Mouse (Mus musculus) heart, embryonic 16.5 days (tissue): ENCODE results near the gene Mcts2. TPM values are rescaled to one million over a fixed set of nuclear protein-coding genes. Genes with fewer than 3 reads are reported as not detected.

Experiments used
- ATAC-seq: fragments of 200-750 bp; cut with Nextera tagmentation; replicated peaks from 2 replicates; pipeline ENCODE4 v1.8.0; 2017; ENCODE audit warnings: moderate number of reproducible peaks; ENCODE audit not compliant: insufficient read depth, low FRiP score; ENCODE audit errors: extremely low read depth
- H3K27ac ChIP-seq: fragments of 300-500 bp; sonication (generic); 2 replicates; pipeline ENCODE4 v1.5.1; 2014; ENCODE audit warnings: mild to moderate bottlenecking, low read length, control low read depth, moderate library complexity
- H3K27me3 ChIP-seq: fragments of 300-500 bp; sonication (generic); 2 replicates; pipeline ENCODE4 v1.6.1; 2014; ENCODE audit warnings: low read length, mixed read lengths; ENCODE audit not compliant: control insufficient read depth, insufficient read depth
- H3K36me3 ChIP-seq: fragments of 300-500 bp; sonication (generic); 2 replicates; pipeline ENCODE4 v1.6.1; 2014; ENCODE audit not compliant: control insufficient read depth, insufficient read depth
- H3K4me1 ChIP-seq: fragments of 300-500 bp; sonication (generic); 2 replicates; pipeline ENCODE4 v1.6.1; 2014; ENCODE audit warnings: low read length, mixed read lengths; ENCODE audit not compliant: control insufficient read depth, insufficient read depth
- H3K4me2 ChIP-seq: fragments of 300-500 bp; sonication (generic); 2 replicates; pipeline ENCODE4 v1.6.1; 2014; ENCODE audit warnings: low read depth, mild to moderate bottlenecking, control low read depth, low read length
- H3K4me3 ChIP-seq: fragments of 300-500 bp; sonication (generic); 2 replicates; pipeline ENCODE4 v1.5.1; 2014; ENCODE audit warnings: mild to moderate bottlenecking, control low read depth, low read length
- H3K9ac ChIP-seq: fragments of 300-500 bp; sonication (generic); 2 replicates; pipeline ENCODE4 v1.6.1; 2014; ENCODE audit warnings: low read length, control low read depth
- H3K9me3 ChIP-seq: fragments of 300-500 bp; sonication (generic); replicated peaks from 2 replicates; pipeline ENCODE4 v1.6.1; 2016; ENCODE audit warnings: low read length; ENCODE audit not compliant: control insufficient read depth
- WGBS: fragments of 180-500 bp; shearing (Covaris S2); extraction: QIAGEN DNeasy Blood & Tissue Kit; methylation state at CpG from one replicate; pipeline ENCODE4 v1.1.7; 2014; 5-methylcytosine and 5-hydroxymethylcytosine counted together
- polyA plus RNA-seq: library from polyadenylated mRNA; unstranded; fragments of >200 nt; fragmentation: Nextera tagmentation; extraction: Ambion mirVana; gene quantifications from 2 replicates; pipeline ENCODE4 v1.2.1, GENCODE M21; 2015

Mcts2 gene
- 18.9 and 19.2 TPM in 2 replicates for polyA plus RNA-seq

- H3K4me3 ChIP-seq, result peak within 1 kb of the TSS; percentile 62
- peaks cover 3% of the 10 kb centered on the region; the same call in 1 of the 2 replicates for H3K9me3 ChIP-seq
- ATAC-seq, result peak; percentile 93
- H3K36me3 ChIP-seq, result peaks cover 60% of the 10 kb centered on the region
- peak within 1 kb of the TSS; percentile 58 for H3K27ac ChIP-seq
- H3K9ac ChIP-seq, result peak within 1 kb of the TSS; percentile 61
- 0 out of 2 replicates have a peak, but pooled peaks cover 6% of the 10 kb centered on the region for H3K4me1 ChIP-seq
- WGBS, result 59% methylated on average over 45 of the region's 45 CpGs
- no peaks in the 10 kb centered on the region for H3K27me3 ChIP-seq
- peak within 1 kb of the TSS; percentile 60 for H3K4me2 ChIP-seq
Measured at GRCm38 (mm10) chr2:152686806-152687267, at the start of gene Mcts2. Gene Mcts2 (plus strand): TSS chr2:152687035.

GRCm38 (mm10) chr2:152637381-152637780 lies 49.5 kb upstream of the Mcts2 start:
- Histone ChIP-seq H3K4me3 (no peak overlapping the region), H3K4me2 (no peak overlapping the region), H3K9ac (no peak overlapping the region), H3K9me3 (no peaks in the 10 kb centered on the region), H3K36me3 (no peaks in the 10 kb centered on the region), H3K27ac (peak overlapping the region; percentile 86), H3K27me3 (0 out of 2 replicates have a peak, but pooled peaks cover 2% of the 10 kb centered on the region), H3K4me1 (peaks cover 18% of the 10 kb centered on the region)
- no peak for ATAC-seq
- 79% methylated on average over 4 of the region's 4 CpGs for WGBS

- H3K27me3 ChIP-seq, result 0 out of 2 replicates have a peak, but pooled peaks cover 2% of the 10 kb centered on the region
- no peaks in the 10 kb centered on the region for H3K36me3 ChIP-seq
- no peak for ATAC-seq
- no peak overlapping the region for H3K9ac ChIP-seq
- H3K4me1 ChIP-seq, result peaks cover 11% of the 10 kb centered on the region
- no peaks in the 10 kb centered on the region for H3K9me3 ChIP-seq
- no peak overlapping the region for H3K4me3 ChIP-seq
- 57% methylated on average over 6 of the region's 6 CpGs for WGBS
- peak overlapping the region; percentile 68 for H3K27ac ChIP-seq
- no peak overlapping the region for H3K4me2 ChIP-seq
Measured at GRCm38 (mm10) chr2:152638865-152639264, 48.0 kb upstream of the Mcts2 start.

- Histone ChIP-seq H3K4me2 (no peak overlapping the region), H3K27me3 (0 out of 2 replicates have a peak, but pooled peaks cover under 1% of the 10 kb centered on the region), H3K4me1 (peaks cover 10% of the 10 kb centered on the region), H3K4me3 (no peak overlapping the region), H3K9ac (no peak overlapping the region), H3K9me3 (no peaks in the 10 kb centered on the region), H3K27ac (peak overlapping the region; percentile 68), H3K36me3 (no peaks in the 10 kb centered on the region)
- 22% methylated on average over 11 of the region's 11 CpGs for WGBS
- peak; percentile 46 for ATAC-seq
Measured at GRCm38 (mm10) chr2:152639406-152640113, 47.3 kb upstream of the Mcts2 start.

GRCm38 (mm10) chr2:152652901-152653620 lies 33.8 kb upstream of the Mcts2 start:
- H3K4me3 ChIP-seq, result no peak overlapping the region
- H3K4me1 ChIP-seq, result no peaks in the 10 kb centered on the region
- WGBS, result 43% methylated on average over 10 of the region's 10 CpGs
- no peaks in the 10 kb centered on the region for H3K36me3 ChIP-seq
- H3K9me3 ChIP-seq, result no peaks in the 10 kb centered on the region
- peak overlapping the region; percentile 49 for H3K27ac ChIP-seq
- no peak overlapping the region for H3K9ac ChIP-seq
- ATAC-seq, result peak; percentile 69
- no peak overlapping the region for H3K4me2 ChIP-seq
- no peaks in the 10 kb centered on the region for H3K27me3 ChIP-seq

- H3K4me3 ChIP-seq, result no peak overlapping the region
- H3K27me3 ChIP-seq, result no peaks in the 10 kb centered on the region
- H3K4me1 ChIP-seq, result no peaks in the 10 kb centered on the region
- H3K9me3 ChIP-seq, result no peaks in the 10 kb centered on the region
- WGBS, result 30% methylated on average over 14 of the region's 14 CpGs
- no peaks in the 10 kb centered on the region for H3K36me3 ChIP-seq
- H3K4me2 ChIP-seq, result no peak overlapping the region
- H3K9ac ChIP-seq, result no peak overlapping the region
- no peak overlapping the region for H3K27ac ChIP-seq
- no peak; the same call in 1 of the 2 replicates for ATAC-seq
Measured at GRCm38 (mm10) chr2:152653874-152654715, 32.7 kb upstream of the Mcts2 start.

- WGBS, result 59% methylated on average over 10 of the region's 10 CpGs
- Histone ChIP-seq H3K4me1 (no peaks in the 10 kb centered on the region), H3K36me3 (no peaks in the 10 kb centered on the region), H3K9me3 (no peaks in the 10 kb centered on the region; the same call in 1 of the 2 replicates), H3K4me3 (no peak overlapping the region), H3K27ac (no peak overlapping the region), H3K9ac (no peak overlapping the region), H3K27me3 (no peaks in the 10 kb centered on the region), H3K4me2 (no peak overlapping the region)
- ATAC-seq, result no peak
Measured at GRCm38 (mm10) chr2:152657398-152657797, 29.4 kb upstream of the Mcts2 start.

GRCm38 (mm10) chr2:152661163-152661562 lies 25.7 kb upstream of the Mcts2 start:
- 70% methylated on average over 6 of the region's 6 CpGs for WGBS
- H3K27ac ChIP-seq, result no peak overlapping the region
- 0 out of 2 replicates have a peak, but pooled peaks cover 2% of the 10 kb centered on the region for H3K27me3 ChIP-seq
- ATAC-seq, result no peak
- no peaks in the 10 kb centered on the region; the same call in 1 of the 2 replicates for H3K9me3 ChIP-seq
- H3K4me3 ChIP-seq, result no peak overlapping the region
- H3K4me1 ChIP-seq, result no peaks in the 10 kb centered on the region
- H3K9ac ChIP-seq, result no peak overlapping the region
- no peak overlapping the region for H3K4me2 ChIP-seq
- no peaks in the 10 kb centered on the region for H3K36me3 ChIP-seq
